Mouse (Mus musculus) limb, embryonic 15.5 days (tissue): Measurements from ENCODE around the gene Mvb12b. TPM values are rescaled to one million over a fixed set of nuclear protein-coding genes. Genes with fewer than 3 reads are reported as not detected.

Source experiments
- ATAC-seq: fragments of 200-750 bp; cut with Nextera tagmentation; 2 replicates; pipeline ENCODE4 v1.8.0; 2017; ENCODE audit warnings: low read depth, moderate TSS enrichment; ENCODE audit not compliant: insufficient number of reproducible peaks, low FRiP score, low TSS enrichment
- H3K27ac ChIP-seq: fragments of 300-500 bp; sonication (generic); 2 replicates; pipeline ENCODE4 v1.5.1; 2015; ENCODE audit warnings: moderate library complexity, mild to moderate bottlenecking, inconsistent platforms
- H3K27me3 ChIP-seq: fragments of 300-500 bp; sonication (generic); 2 replicates; pipeline ENCODE4 v1.6.1; 2015; ENCODE audit warnings: inconsistent platforms
- H3K36me3 ChIP-seq: fragments of 300-500 bp; sonication (generic); 2 replicates; pipeline ENCODE4 v1.6.1; 2015; ENCODE audit warnings: inconsistent platforms
- H3K4me1 ChIP-seq: fragments of 300-500 bp; sonication (generic); 2 replicates; pipeline ENCODE4 v1.6.1; 2015; ENCODE audit warnings: inconsistent platforms
- H3K4me2 ChIP-seq: fragments of 300-500 bp; sonication (generic); 2 replicates; pipeline ENCODE4 v1.6.1; 2015; ENCODE audit warnings: mild to moderate bottlenecking, inconsistent platforms
- H3K4me3 ChIP-seq: fragments of 300-500 bp; sonication (generic); 2 replicates; pipeline ENCODE4 v1.5.1; 2015; ENCODE audit warnings: mild to moderate bottlenecking, inconsistent platforms
- H3K9ac ChIP-seq: fragments of 300-500 bp; sonication (generic); 2 replicates; pipeline ENCODE4 v1.6.1; 2015; ENCODE audit warnings: inconsistent platforms
- H3K9me3 ChIP-seq: fragments of 300-500 bp; sonication (generic); 2 replicates; pipeline ENCODE4 v1.6.1; 2016; ENCODE audit warnings: inconsistent platforms
- WGBS: fragments of 180-500 bp; shearing (Covaris S2); methylation state at CpG from one replicate; pipeline ENCODE4 v1.1.7; 2015; 5-methylcytosine and 5-hydroxymethylcytosine counted together
- polyA plus RNA-seq: library from polyadenylated mRNA; unstranded; fragments of >200 nt; fragmentation: Nextera tagmentation; extraction: Ambion mirVana; gene quantifications from 2 replicates; pipeline ENCODE4 v1.2.1, GENCODE M21; 2015

The Mvb12b gene
- polyA plus RNA-seq, 1 experiment from 2014 or later: 18.2 TPM

DNA sequence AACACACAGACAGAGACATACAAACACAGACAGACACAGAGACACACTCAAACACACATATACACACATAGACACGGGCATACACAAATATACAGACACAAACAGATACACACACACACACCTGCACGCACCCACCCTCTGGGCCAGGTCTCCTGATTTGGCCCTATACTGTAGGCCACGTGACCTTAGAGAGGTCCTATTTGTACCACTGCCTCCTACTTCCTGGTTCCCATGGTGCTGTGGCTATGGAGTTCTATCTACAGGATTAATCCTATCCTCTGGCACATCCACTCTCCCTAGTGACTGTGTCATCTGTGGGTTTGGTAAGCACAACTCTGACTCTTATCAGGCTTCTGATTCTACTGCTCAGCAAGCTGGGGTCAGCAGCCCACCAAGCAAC lies 67.3 kb downstream of the Mvb12b start:
- no peak overlapping the region for H3K4me3 ChIP-seq
- H3K27ac ChIP-seq: no peak overlapping the region
- H3K9me3 ChIP-seq: no peaks in the 10 kb centered on the region
- H3K27me3 ChIP-seq: 0 out of 2 replicates have a peak, but pooled peaks cover 4% of the 10 kb centered on the region
- peaks cover 35% of the 10 kb centered on the region for H3K4me1 ChIP-seq
- H3K4me2 ChIP-seq: no peak overlapping the region
- WGBS: 90% methylated on average over 3 of the region's 3 CpGs
- ATAC-seq: no peak
- H3K36me3 ChIP-seq: peaks cover 50% of the 10 kb centered on the region
- H3K9ac ChIP-seq: no peak overlapping the region

GRCm38 (mm10) chr2:33820037-33820436 lies 67.7 kb downstream of the Mvb12b start:
- Histone ChIP-seq H3K9me3 (no peaks in the 10 kb centered on the region), H3K27me3 (0 out of 2 replicates have a peak, but pooled peaks cover 4% of the 10 kb centered on the region), H3K27ac (no peak overlapping the region), H3K4me3 (no peak overlapping the region), H3K9ac (no peak overlapping the region), H3K4me1 (peaks cover 36% of the 10 kb centered on the region), H3K36me3 (peaks cover 46% of the 10 kb centered on the region), H3K4me2 (no peak overlapping the region)
- no peak for ATAC-seq
- WGBS: 87% methylated on average over 5 of the region's 5 CpGs

GRCm38 (mm10) chr2:33818385-33818784 lies 69.4 kb downstream of the Mvb12b start:
- peaks cover 31% of the 10 kb centered on the region for H3K36me3 ChIP-seq
- ATAC-seq: no peak
- H3K9ac ChIP-seq: no peak overlapping the region
- H3K4me3 ChIP-seq: no peak overlapping the region
- H3K27ac ChIP-seq: no peak overlapping the region
- H3K4me2 ChIP-seq: no peak overlapping the region
- peaks cover 53% of the 10 kb centered on the region for H3K4me1 ChIP-seq
- no peaks in the 10 kb centered on the region for H3K9me3 ChIP-seq
- WGBS: 98% methylated on average over 2 of the region's 2 CpGs
- H3K27me3 ChIP-seq: no peaks in the 10 kb centered on the region

DNA sequence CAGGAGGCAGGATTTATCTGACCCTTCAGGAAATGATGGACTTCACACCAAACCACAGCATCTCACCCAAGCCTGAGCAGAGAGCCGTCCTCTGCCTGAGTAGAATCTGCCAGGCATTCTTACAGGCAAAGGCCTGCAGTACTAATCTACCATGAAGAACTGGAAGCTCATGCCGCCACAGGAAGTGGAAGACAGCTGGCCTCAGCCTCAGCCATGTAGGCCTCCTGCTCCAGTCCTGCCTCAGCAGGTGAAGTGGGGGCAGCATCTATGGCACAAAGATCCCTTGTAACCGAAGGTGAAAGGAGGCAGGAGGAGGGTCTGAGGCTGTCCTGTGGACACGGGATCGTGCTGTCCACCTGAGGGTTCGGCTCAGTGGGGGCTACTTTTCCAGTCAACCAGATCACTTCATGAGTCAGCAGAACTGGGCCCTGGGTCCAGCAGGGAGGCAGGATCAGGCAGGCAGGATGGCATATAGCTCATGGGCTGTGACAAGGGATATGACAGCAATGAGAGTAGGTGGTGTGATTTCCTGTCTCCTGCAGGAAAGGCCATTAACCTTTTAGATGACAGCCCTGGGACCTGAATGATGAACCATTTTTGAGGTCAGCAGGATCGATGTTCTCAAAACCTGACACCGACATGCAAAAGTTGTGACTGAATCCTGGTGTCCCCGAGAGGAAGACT lies 69.9 kb downstream of the Mvb12b start:
- Histone ChIP-seq H3K27me3 (no peaks in the 10 kb centered on the region), H3K4me2 (no peak overlapping the region), H3K36me3 (peaks cover 26% of the 10 kb centered on the region), H3K27ac (peak overlapping the region; percentile 35; the same call in 1 of the 2 replicates), H3K9ac (no peak overlapping the region), H3K9me3 (no peaks in the 10 kb centered on the region), H3K4me3 (no peak overlapping the region), H3K4me1 (peaks cover 56% of the 10 kb centered on the region)
- no peak for ATAC-seq
- WGBS: 66% methylated on average over 9 of the region's 9 CpGs

DNA sequence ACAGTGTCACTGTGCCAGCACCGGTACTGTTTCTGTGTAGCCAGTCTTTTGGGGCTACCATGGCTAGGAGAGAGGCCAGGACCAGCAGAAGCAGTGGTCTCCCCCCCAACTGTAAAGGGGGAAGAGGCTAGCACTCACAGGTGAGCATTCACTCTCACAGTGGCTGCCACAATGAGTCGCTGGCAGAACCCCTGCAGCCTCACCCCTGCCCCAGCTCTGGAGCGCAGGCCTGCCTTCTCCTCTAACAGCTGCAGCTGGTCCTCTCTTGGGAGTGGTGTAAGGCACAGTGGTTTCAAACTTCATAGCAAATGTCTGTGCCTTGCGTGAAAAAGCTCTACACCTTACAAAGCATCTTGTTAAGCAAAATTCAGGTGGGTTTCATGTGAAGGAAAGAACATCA lies 70.7 kb downstream of the Mvb12b start:
- Histone ChIP-seq H3K27ac (peak overlapping the region; percentile 35; the same call in 1 of the 2 replicates), H3K4me1 (peaks cover 58% of the 10 kb centered on the region)
- 49% methylated on average over 4 of the region's 4 CpGs for WGBS

GRCm38 (mm10) chr2:33814581-33814980 lies 73.2 kb downstream of the Mvb12b start:
- WGBS: 28% methylated on average over 8 of the region's 8 CpGs
- H3K4me2 ChIP-seq: no peak overlapping the region
- H3K4me1 ChIP-seq: peaks cover 73% of the 10 kb centered on the region
- ATAC-seq: peak; percentile 78
- no peaks in the 10 kb centered on the region for H3K27me3 ChIP-seq
- H3K27ac ChIP-seq: peak overlapping the region; percentile 88
- H3K9me3 ChIP-seq: no peaks in the 10 kb centered on the region
- H3K36me3 ChIP-seq: peaks cover 10% of the 10 kb centered on the region
- H3K4me3 ChIP-seq: no peak overlapping the region
- no peak overlapping the region for H3K9ac ChIP-seq

More for the DNA sequence above, 70.7 kb downstream of the Mvb12b start:
- H3K4me2 ChIP-seq: no peak overlapping the region
- no peak overlapping the region for H3K9ac ChIP-seq
- H3K4me3 ChIP-seq: no peak overlapping the region
- no peaks in the 10 kb centered on the region for H3K27me3 ChIP-seq
- no peak for ATAC-seq
- no peaks in the 10 kb centered on the region for H3K9me3 ChIP-seq
- H3K36me3 ChIP-seq: peaks cover 26% of the 10 kb centered on the region

DNA sequence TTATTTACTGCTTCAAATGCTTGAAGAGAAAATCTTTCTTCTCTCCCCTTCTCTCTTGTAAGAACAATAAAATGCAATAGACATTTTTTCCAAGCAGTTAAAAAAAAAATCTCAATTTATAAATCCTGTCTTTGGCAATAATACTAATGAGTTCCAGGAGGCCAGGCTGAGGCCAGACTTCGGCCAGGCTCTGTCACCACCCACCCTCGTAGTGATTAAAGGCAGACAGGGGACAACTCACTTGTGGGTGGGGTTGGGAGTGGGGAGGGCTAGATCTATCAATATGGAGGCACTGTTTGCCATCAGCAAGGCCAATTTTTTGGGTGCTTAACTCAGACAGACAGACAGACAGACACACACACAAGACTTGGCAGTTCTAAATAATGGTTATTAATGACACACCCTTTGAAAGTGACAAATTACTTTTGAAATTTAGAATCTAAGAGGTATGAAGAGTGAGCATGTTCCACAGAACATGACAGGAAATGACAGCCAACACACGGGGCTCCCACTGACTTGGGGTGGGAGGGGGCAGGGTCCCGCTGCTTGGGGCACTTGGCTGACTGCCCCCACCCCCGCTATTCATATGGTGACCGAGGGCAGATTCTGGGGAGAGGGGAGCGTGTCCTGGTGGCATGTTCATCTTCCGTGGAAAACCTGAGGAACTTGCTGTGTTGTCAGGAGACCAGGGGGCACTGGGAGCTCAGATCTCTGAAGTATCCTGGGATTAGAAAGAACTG lies 74.1 kb downstream of the Mvb12b start:
- Histone ChIP-seq H3K4me1 (peaks cover 75% of the 10 kb centered on the region), H3K9me3 (no peaks in the 10 kb centered on the region), H3K27ac (peak overlapping the region; percentile 88), H3K4me2 (0 out of 2 replicates have a peak overlapping the region, but pooled peaks have one; percentile 19), H3K4me3 (no peak overlapping the region), H3K27me3 (no peaks in the 10 kb centered on the region), H3K36me3 (peaks cover 4% of the 10 kb centered on the region; the same call in 1 of the 2 replicates), H3K9ac (no peak overlapping the region)
- 23% methylated on average over 8 of the region's 8 CpGs for WGBS
- no peak for ATAC-seq

GRCm38 (mm10) chr2:33812980-33813379 lies 74.8 kb downstream of the Mvb12b start:
- peak overlapping the region; percentile 80 for H3K27ac ChIP-seq
- H3K27me3 ChIP-seq: no peaks in the 10 kb centered on the region
- ATAC-seq: no peak
- no peaks in the 10 kb centered on the region for H3K36me3 ChIP-seq
- H3K4me2 ChIP-seq: no peak overlapping the region
- H3K9ac ChIP-seq: no peak overlapping the region
- no peaks in the 10 kb centered on the region for H3K9me3 ChIP-seq
- peaks cover 75% of the 10 kb centered on the region for H3K4me1 ChIP-seq
- WGBS: 39% methylated on average over 11 of the region's 11 CpGs
- no peak overlapping the region for H3K4me3 ChIP-seq

- Histone ChIP-seq H3K4me2 (no peak overlapping the region), H3K4me3 (no peak overlapping the region), H3K9ac (no peak overlapping the region), H3K4me1 (peaks cover 62% of the 10 kb centered on the region), H3K27ac (peak overlapping the region; percentile 80), H3K9me3 (no peaks in the 10 kb centered on the region), H3K36me3 (no peaks in the 10 kb centered on the region), H3K27me3 (no peaks in the 10 kb centered on the region)
- no peak for ATAC-seq
- WGBS: 49% methylated on average over 17 of the region's 17 CpGs
Measured at GRCm38 (mm10) chr2:33811349-33811890, 76.3 kb downstream of the Mvb12b start.

DNA sequence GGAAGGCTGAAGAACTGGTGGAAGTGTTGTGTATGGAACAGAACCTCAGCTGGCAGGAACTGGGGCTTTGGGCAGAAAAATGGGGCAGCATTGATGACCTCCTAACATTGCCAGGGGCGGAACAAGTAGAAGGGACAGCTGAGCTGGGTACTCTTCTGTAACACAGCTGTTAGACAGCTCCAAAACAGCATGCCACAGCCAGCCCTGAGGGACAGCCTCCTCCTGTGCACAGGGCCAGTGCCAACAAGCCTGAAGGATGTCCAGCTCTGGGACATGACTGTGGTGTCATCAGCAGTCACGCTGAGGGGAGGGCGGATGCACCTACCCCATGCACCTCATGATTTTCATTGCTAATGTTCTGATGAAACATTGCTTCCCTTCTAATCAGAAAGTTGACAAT lies 78.7 kb downstream of the Mvb12b start:
- Histone ChIP-seq H3K4me3 (no peak overlapping the region), H3K9me3 (no peaks in the 10 kb centered on the region), H3K27ac (no peak overlapping the region), H3K9ac (no peak overlapping the region), H3K36me3 (no peaks in the 10 kb centered on the region), H3K27me3 (no peaks in the 10 kb centered on the region), H3K4me1 (peaks cover 44% of the 10 kb centered on the region), H3K4me2 (no peak overlapping the region)
- no peak for ATAC-seq
- WGBS: 78% methylated on average over 3 of the region's 3 CpGs

DNA sequence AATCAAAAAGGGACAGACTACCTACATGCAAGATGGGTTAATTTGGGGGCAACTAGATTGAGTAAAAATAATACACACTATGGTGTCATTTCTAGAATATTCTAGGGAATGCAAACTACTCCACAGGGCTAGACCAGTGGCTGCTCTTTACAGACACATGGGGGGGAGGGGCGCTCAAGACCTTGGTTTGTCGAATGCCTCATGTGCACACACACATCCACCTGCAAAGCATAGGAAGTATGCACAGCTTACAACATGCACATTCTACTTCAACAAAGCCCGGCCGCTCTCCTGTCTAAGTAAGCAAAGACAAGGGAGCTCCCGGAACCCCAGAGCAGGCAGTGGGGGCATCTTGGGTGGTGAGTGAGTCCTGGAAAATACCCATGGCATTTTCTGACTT lies 79.7 kb downstream of the Mvb12b start:
- whole genome bisulfite sequencing: 93% methylated on average over 5 of the region's 5 CpGs

GRCm38 (mm10) chr2:33805640-33806039 lies 82.1 kb downstream of the Mvb12b start:
- Histone ChIP-seq H3K4me3 (no peak overlapping the region), H3K4me1 (peaks cover 37% of the 10 kb centered on the region), H3K9me3 (no peaks in the 10 kb centered on the region), H3K27ac (no peak overlapping the region), H3K4me2 (no peak overlapping the region), H3K9ac (no peak overlapping the region), H3K36me3 (0 out of 2 replicates have a peak, but pooled peaks cover 2% of the 10 kb centered on the region), H3K27me3 (no peaks in the 10 kb centered on the region)
- ATAC-seq: no peak
- WGBS: 57% methylated on average over 11 of the region's 11 CpGs

More for the DNA sequence above, 79.7 kb downstream of the Mvb12b start:
- no peak overlapping the region for H3K27ac ChIP-seq
- no peaks in the 10 kb centered on the region for H3K27me3 ChIP-seq
- no peak overlapping the region for H3K4me2 ChIP-seq
- no peak overlapping the region for H3K9ac ChIP-seq
- H3K4me3 ChIP-seq: no peak overlapping the region
- H3K4me1 ChIP-seq: peaks cover 40% of the 10 kb centered on the region
- no peak for ATAC-seq
- no peaks in the 10 kb centered on the region for H3K36me3 ChIP-seq
- no peaks in the 10 kb centered on the region for H3K9me3 ChIP-seq
